Mouse (Mus musculus): ENCODE data around the gene Crtc3. TPM values are rescaled to one million over a fixed set of nuclear protein-coding genes. Genes with fewer than 3 reads are reported as not detected.

Crtc3 gene
- polyA plus RNA-seq, 1 experiment from 2014 or later = 16.1 TPM

GRCm38 (mm10) chr7:80554180-80555021 lies 134.3 kb downstream of the Crtc3 start:
- H3K27me3 ChIP-seq (replicated peaks; ENCODE audit: control insufficient read depth, insufficient read depth, low read length) = no peaks in the 10 kb centered on the region
- no peaks in the 10 kb centered on the region for H3K4me1 ChIP-seq (ENCODE audit: control insufficient read depth, insufficient read depth, low read depth, low read length)
- no peak overlapping the region for H3K27ac ChIP-seq (ENCODE audit: low read depth, low read length)
- no peaks in the 10 kb centered on the region for H3K36me3 ChIP-seq (ENCODE audit: control insufficient read depth, insufficient read depth, low read length)
- no peak for ATAC-seq
- 72% methylated on average over 22 of the region's 22 CpGs for WGBS
- no peak overlapping the region for H3K9ac ChIP-seq (ENCODE audit: low read depth, low read length)
- H3K4me3 ChIP-seq (ENCODE audit: low read length) = no peak overlapping the region
- no peaks in the 10 kb centered on the region for H3K9me3 ChIP-seq (ENCODE audit: control insufficient read depth, low read length)
- H3K4me2 ChIP-seq (ENCODE audit: low read length) = no peak overlapping the region

- no peak for ATAC-seq
- Histone ChIP-seq H3K4me3 (ENCODE audit: low read length) (no peak overlapping the region), H3K9me3 (ENCODE audit: control insufficient read depth, low read length) (no peaks in the 10 kb centered on the region), H3K27me3 (replicated peaks; ENCODE audit: control insufficient read depth, insufficient read depth, low read length) (no peaks in the 10 kb centered on the region), H3K27ac (ENCODE audit: low read depth, low read length) (no peak overlapping the region), H3K4me2 (ENCODE audit: low read length) (no peak overlapping the region), H3K9ac (ENCODE audit: low read depth, low read length) (no peak overlapping the region), H3K36me3 (ENCODE audit: control insufficient read depth, insufficient read depth, low read length) (no peaks in the 10 kb centered on the region), H3K4me1 (ENCODE audit: control insufficient read depth, insufficient read depth, low read depth, low read length) (no peaks in the 10 kb centered on the region)
- WGBS = 84% methylated on average over 7 of the region's 7 CpGs
Measured at GRCm38 (mm10) chr7:80548513-80549260, 140.0 kb downstream of the Crtc3 start.

GRCm38 (mm10) chr7:80542139-80542831 lies 146.4 kb downstream of the Crtc3 start:
- no peak for ATAC-seq
- WGBS = 86% methylated on average over 7 of the region's 7 CpGs

GRCm38 (mm10) chr7:80539581-80539980 lies 149.1 kb downstream of the Crtc3 start:
- Histone ChIP-seq H3K9ac (ENCODE audit: low read depth, low read length) (no peak overlapping the region), H3K4me2 (ENCODE audit: low read length) (no peak overlapping the region)
- 67% methylated on average over 5 of the region's 5 CpGs for WGBS

More at GRCm38 (mm10) chr7:80542139-80542831, 146.4 kb downstream of the Crtc3 start:
- H3K36me3 ChIP-seq (ENCODE audit: control insufficient read depth, insufficient read depth, low read length) = no peaks in the 10 kb centered on the region
- no peak overlapping the region for H3K27ac ChIP-seq (ENCODE audit: low read depth, low read length)
- H3K4me3 ChIP-seq (ENCODE audit: low read length) = no peak overlapping the region
- H3K4me1 ChIP-seq (ENCODE audit: control insufficient read depth, insufficient read depth, low read depth, low read length) = no peaks in the 10 kb centered on the region
- H3K4me2 ChIP-seq (ENCODE audit: low read length) = no peak overlapping the region
- no peaks in the 10 kb centered on the region for H3K27me3 ChIP-seq (replicated peaks; ENCODE audit: control insufficient read depth, insufficient read depth, low read length)
- H3K9ac ChIP-seq (ENCODE audit: low read depth, low read length) = no peak overlapping the region
- H3K9me3 ChIP-seq (ENCODE audit: control insufficient read depth, low read length) = no peaks in the 10 kb centered on the region

More at GRCm38 (mm10) chr7:80539581-80539980, 149.1 kb downstream of the Crtc3 start:
- Histone ChIP-seq H3K4me1 (ENCODE audit: control insufficient read depth, insufficient read depth, low read depth, low read length) (no peaks in the 10 kb centered on the region; the same call in 1 of the 2 replicates), H3K27me3 (replicated peaks; ENCODE audit: control insufficient read depth, insufficient read depth, low read length) (no peaks in the 10 kb centered on the region), H3K9me3 (ENCODE audit: control insufficient read depth, low read length) (no peaks in the 10 kb centered on the region), H3K4me3 (ENCODE audit: low read length) (no peak overlapping the region), H3K36me3 (ENCODE audit: control insufficient read depth, insufficient read depth, low read length) (no peaks in the 10 kb centered on the region), H3K27ac (ENCODE audit: low read depth, low read length) (no peak overlapping the region)
- ATAC-seq = no peak

Other genes starting within 250 kb of the Crtc3 start
- 7.3 and 9.6 TPM in 2 replicates for gene Blm, start 153.8 kb downstream of the Crtc3 start, polyA plus RNA-seq (2015; fragmentation: Nextera tagmentation; extraction: Ambion mirVana)
- gene Iqgap1, start 137.1 kb upstream of the Crtc3 start, polyA plus RNA-seq (2015; fragmentation: Nextera tagmentation; extraction: Ambion mirVana) = 19.2 and 20.7 TPM in 2 replicates
- 3.3 and 3.4 TPM in 2 replicates for gene Zscan2, start 172.0 kb upstream of the Crtc3 start, polyA plus RNA-seq (2015; fragmentation: Nextera tagmentation; extraction: Ambion mirVana)
- gene Wdr73, start 212.4 kb upstream of the Crtc3 start, polyA plus RNA-seq (2015; fragmentation: Nextera tagmentation; extraction: Ambion mirVana) = 33.8 and 35.8 TPM in 2 replicates
- gene Nmb, start 216.2 kb upstream of the Crtc3 start, polyA plus RNA-seq (2015; fragmentation: Nextera tagmentation; extraction: Ambion mirVana) = 7.6 and 7.7 TPM in 2 replicates

All from hindbrain, embryonic 16.5 days (tissue).